Mouse (Mus musculus) erythroblast, embryonic 14.5 days (primary cell): ENCODE measurements around the gene Sowaha.

Experiments used
- GATA1 ChIP-seq: IDR thresholded peaks from 2 replicates; pipeline ENCODE4 v1.6.1; 2012; ENCODE audit warnings: low read length, inconsistent platforms, mixed read lengths
- TAL1 ChIP-seq: IDR thresholded peaks from 3 replicates; pipeline ENCODE4 v1.6.1; 2012; ENCODE audit warnings: low read length, inconsistent platforms, mixed read lengths

DNA sequence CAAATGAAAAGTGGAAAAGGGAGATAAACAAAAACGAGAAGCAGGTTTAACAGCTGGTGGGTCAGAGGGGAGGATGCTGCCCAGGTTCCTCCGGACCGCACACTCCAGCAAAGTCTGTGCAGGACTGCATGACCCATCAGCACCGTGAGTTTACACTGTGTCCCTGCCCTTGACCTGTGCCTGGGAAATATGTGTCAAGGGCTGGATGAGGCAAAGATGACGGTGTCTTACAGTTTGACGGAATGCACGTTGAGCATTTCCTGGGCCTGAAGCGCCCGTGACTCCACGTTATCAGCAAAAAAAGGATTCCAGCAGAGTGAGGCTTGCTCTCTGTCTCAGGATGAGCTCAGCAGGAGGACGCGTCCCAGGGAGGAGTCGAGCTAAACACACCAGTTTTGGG, 34.5 kb downstream of the Sowaha start:
- TF ChIP-seq GATA1, result no peak
- no peak for TF ChIP-seq TAL1
